Mouse (Mus musculus) C2C12 (cell line): Measurements from ENCODE around the gene Rnaseh2a.

Source experiments
- CTCF ChIP-seq: IDR thresholded peaks from one replicate; pipeline ENCODE4 v1.5.1; 2011; ENCODE audit not compliant: control insufficient read depth, insufficient read depth, insufficient read length
- MYOG ChIP-seq: IDR thresholded peaks from one replicate; pipeline ENCODE4 v1.6.1; 2011; ENCODE audit not compliant: control insufficient read depth, insufficient read length; ENCODE audit errors: extremely low read depth
- USF1 ChIP-seq: IDR thresholded peaks from one replicate; pipeline ENCODE4 v1.6.1; 2011; ENCODE audit warnings: low read depth, mild to moderate bottlenecking, control low read depth, moderate library complexity

GRCm38 (mm10) chr8:84979599-84980421 is 10.2 kb upstream of the Rnaseh2a start:
- TF ChIP-seq CTCF (no peak), USF1 (no peak), MYOG (no peak)
